Mouse (Mus musculus) B cell, adult 62 days (primary cell): ENCODE measurements around the gene Tmem269. TPM values are rescaled to one million over a fixed set of nuclear protein-coding genes. Genes with fewer than 3 reads are reported as not detected.

Experiments
- total RNA-seq: library from RNA; stranded (reverse); gene quantifications from 4 replicates; pipeline ENCODE4 v1.2.4, GENCODE M21; 2023

Tmem269 gene
- 0.55 TPM in 1 of 4 replicates, not detected in the others for total RNA-seq

DNA sequence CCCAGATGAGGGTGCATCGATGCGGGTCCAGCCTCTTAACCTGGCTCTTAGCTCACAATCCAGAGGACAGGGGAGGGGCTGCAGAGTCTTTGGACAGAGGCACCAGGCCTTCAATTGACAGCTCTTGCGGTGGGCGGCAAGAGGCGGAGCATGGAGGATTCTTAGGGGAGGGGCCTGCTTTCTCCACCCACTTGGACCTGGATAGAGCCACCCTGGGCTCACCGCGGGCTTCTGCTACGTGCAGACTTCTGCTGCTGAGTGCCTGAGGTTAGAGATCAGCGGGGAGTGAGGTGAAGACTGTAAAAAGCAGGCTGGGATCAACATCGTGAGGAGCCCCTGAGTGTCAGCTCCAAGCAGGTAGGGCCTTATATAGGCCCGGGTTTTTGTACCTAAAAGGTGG is at the start of gene Tmem269:
Tmem269 (minus strand) TSS at position 49 of the 400 bp plus-strand sequence.

DNA sequence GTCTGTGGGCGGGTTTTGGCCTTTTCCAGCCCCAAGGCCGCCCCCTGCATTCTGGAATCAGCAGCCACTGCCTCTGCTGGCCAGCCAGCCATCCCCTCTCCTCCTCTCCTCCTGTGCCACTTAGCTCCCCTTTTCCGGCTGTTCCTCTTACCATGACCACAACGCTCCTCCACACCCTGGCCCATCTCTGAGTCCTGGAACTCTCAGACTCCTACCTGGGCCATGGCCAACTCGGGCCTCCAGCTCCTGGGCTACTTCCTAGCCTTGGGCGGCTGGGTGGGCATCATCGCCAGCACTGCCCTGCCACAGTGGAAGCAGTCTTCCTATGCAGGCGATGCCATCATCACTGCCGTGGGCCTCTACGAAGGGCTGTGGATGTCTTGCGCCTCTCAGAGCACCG is 37.3 kb upstream of the Tmem269 start, which contains the start of gene Cldn19:
Cldn19 (plus strand) TSS at position 64 of the 400 bp plus-strand sequence.

DNA sequence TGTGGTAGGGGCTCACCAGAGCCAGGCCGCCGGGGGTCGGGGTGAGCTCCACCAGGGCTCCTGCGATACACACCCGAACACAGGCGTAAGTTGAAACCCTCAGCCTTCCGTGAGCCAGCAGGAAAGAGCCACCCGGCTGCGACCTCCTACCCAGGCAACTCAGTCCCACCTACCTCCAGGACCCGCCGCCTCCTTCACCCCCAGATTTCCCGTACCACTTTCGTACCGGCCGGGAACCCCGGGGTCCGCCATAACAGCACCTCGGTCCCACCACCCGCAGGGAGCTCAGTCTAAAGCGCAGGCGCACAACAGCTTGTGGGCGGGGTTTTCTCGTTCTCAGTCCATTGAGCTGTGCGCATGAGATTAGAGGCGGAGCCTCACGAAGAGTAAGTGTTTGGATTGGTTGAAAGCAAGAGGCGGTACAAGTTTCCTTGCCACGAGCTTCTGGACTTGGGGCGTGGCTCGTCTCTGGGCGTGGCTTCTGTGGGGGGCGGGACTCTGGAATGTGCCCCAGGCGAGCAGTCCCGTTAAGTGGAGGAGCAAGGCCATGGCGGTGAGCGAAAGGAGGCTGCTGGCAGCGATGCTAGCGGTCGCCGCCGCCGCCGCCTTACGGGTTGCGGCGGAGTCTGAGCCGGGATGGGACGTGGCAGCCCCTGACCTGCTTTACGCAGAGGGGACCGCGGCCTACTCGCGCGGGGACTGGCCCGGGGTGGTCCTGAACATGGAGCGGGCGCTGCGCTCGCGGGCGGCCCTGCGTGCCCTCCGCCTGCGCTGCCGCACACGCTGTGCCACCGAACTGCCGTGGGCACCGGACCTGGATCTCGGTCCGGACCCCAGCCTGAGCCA is 14.6 kb upstream of the Tmem269 start, which contains the start of the genes AU022252 and P3h1:
AU022252 (minus strand) TSS at position 303 of the 846 bp plus-strand sequence.
P3h1 (plus strand) TSS at position 506 of the 846 bp plus-strand sequence.

DNA sequence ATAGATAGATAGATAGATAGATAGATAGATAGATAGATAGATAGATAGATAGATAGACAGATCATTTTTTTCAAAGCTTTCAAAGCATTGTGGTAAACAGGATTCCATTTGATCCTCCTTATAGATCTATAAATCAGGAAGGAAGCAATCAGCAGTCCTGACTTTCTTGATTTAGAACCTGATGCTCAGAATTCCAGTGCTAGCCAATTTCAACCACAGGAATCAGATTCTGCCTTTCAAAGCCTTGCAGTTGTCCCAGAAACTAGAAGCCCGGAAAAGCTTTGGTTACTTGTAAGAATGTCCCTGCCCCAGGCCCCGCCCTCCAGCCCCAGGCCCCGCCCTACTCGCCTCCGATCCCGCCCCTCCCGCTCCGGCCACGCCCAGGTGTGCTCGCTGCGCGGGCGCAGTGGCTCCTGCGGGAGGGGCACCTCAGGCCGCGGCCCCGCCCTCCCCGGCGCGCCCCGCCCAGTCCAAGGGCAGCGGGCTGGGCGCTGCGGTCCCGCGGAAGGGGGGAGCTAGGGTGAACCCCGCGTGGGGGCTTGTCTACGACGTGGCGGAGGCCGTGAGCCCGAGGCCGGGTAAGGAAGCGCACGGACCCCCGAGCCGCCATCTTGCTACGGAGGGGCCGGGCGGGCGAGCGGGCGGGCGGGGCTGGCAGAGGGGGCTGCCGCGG is 23.0 kb downstream of the Tmem269 start, which contains the start of gene Svbp:
Svbp (plus strand) TSS at position 398 of the 673 bp plus-strand sequence.

GRCm38 (mm10) chr4:119189864-119190263 is 28.2 kb downstream of the Tmem269 start, which contains the start of gene Ermap:
Gene Ermap (minus strand): TSS chr4:119190011.

GRCm38 (mm10) chr4:119173851-119174453 is 44.1 kb downstream of the Tmem269 start, which contains the start of gene Zfp691:
Gene Zfp691 (minus strand): TSS chr4:119174195.

Other genes starting within 250 kb of the Tmem269 start
- 49.4 to 60.1 TPM (median 57.4 TPM) in 4 replicates for gene Slc2a1, start 109.5 kb downstream of the Tmem269 start, total RNA-seq
- 7.9 to 14.6 TPM (median 11.3 TPM) in 4 replicates for gene Zfp691, start 44.0 kb downstream of the Tmem269 start, total RNA-seq
- 0.60 to 1.4 TPM (median 0.97 TPM) in 4 replicates for gene Ermap, start 28.2 kb downstream of the Tmem269 start, total RNA-seq
- 22.8 to 30.0 TPM (median 25.6 TPM) in 4 replicates for gene Svbp, start 22.9 kb downstream of the Tmem269 start, total RNA-seq
- gene AU022252, start 14.5 kb upstream of the Tmem269 start, total RNA-seq = 8.2 to 13.6 TPM (median 9.5 TPM) in 4 replicates
- 4.1 to 6.2 TPM (median 4.7 TPM) in 4 replicates for gene P3h1, start 14.7 kb upstream of the Tmem269 start, total RNA-seq
- gene Cldn19, start 37.2 kb upstream of the Tmem269 start, total RNA-seq = not detected in 4 replicates
- 403 to 424 TPM (median 406 TPM) in 4 replicates for gene Ybx1, start 76.4 kb upstream of the Tmem269 start, total RNA-seq
- gene Ppih, start 102.3 kb upstream of the Tmem269 start, total RNA-seq = 20.1 to 29.3 TPM (median 26.3 TPM) in 4 replicates
- 0.69 to 1.1 TPM in 2 of 4 replicates, not detected in the others for gene Ccdc30, start 197.3 kb upstream of the Tmem269 start, total RNA-seq
- gene Ppcs, start 204.2 kb upstream of the Tmem269 start, total RNA-seq = 8.4 to 11.3 TPM (median 10.5 TPM) in 4 replicates
- gene Zmynd12, start 204.6 kb upstream of the Tmem269 start, total RNA-seq = 0.77 to 0.88 TPM in 2 of 4 replicates, not detected in the others